Mouse (Mus musculus) urinary bladder, adult 18-20 months (tissue): ENCODE measurements around the gene Siae.

Source experiments
- DNase-seq, 2 experiments: peaks; one replicate each; pipeline ENCODE4 v3.0.0; 2022; ENCODE audit warnings: low spot score in 2 of 2, mixed read lengths in 2 of 2

The Siae gene

GRCm38 (mm10) chr9:37681123-37681522 is 125.6 kb downstream of the Siae start:
- DNase-seq = no peak

DNA sequence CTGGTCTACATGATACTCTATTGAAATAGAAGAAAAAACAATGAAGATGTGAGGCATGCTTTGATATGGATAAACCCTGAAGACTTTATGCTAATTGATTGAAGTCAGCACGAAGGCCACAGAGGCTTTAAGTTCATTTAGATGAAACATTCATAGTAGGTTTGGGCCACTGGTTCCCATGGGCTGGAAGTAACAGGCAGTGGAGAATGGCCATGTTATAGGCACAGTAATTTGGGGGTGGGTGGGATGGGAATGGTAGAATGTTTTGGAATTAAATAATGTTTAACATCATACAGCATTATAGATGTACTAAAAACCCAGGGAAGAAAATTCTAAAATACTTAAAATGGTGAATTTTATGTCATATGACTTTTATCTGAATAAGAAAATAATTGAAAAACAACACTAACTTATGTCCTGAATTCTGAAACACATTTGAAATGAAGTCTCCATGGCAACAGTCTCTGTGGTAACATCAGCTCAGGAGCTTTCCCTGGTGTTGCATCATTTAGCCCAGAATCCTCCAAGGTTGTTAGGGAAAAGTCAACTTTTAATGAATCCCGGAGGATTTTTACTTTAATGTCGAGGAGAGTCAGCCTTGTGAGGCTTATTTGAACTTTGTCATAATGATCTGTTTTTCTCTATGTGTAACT is 131.9 kb downstream of the Siae start:
- DNase-seq = no peak

- no peak for DNase-seq
Observed at GRCm38 (mm10) chr9:37687941-37688303, 132.4 kb downstream of the Siae start.

GRCm38 (mm10) chr9:37689970-37690686 is 134.6 kb downstream of the Siae start:
- DNase-seq = no peak
